Mouse (Mus musculus): Measurements from ENCODE around the gene Baiap2. TPM values are rescaled to one million over a fixed set of nuclear protein-coding genes. Genes with fewer than 3 reads are reported as not detected.

The Baiap2 gene
- total and polyA plus RNA-seq, 2 experiments = 11.6 to 45.6 TPM

GRCm38 (mm10) chr11:120048252-120048556, 105.6 kb downstream of the Baiap2 start:
- TF ChIP-seq CTCF (IDR thresholded peaks at IDR 0.05; ENCODE audit: low read depth, low read length) = no peak
- no peak for TF ChIP-seq POLR2A (IDR thresholded peaks at IDR 0.05; ENCODE audit: extremely low read depth, insufficient read depth, low read length)
- Histone ChIP-seq H3K4me1 (ENCODE audit: control insufficient read depth, insufficient read depth, low read length) (no peaks in the 10 kb centered on the region), H3K4me3 (ENCODE audit: insufficient read depth, low read depth, low read length) (no peak overlapping the region), H3K36me3 (ENCODE audit: control insufficient read depth, insufficient read depth, low read length) (no peaks in the 10 kb centered on the region), H3K9ac (ENCODE audit: low read depth, low read length) (no peak overlapping the region), H3K79me2 (ENCODE audit: control insufficient read depth, insufficient read depth, low read length) (no peaks in the 10 kb centered on the region), H3K27ac (replicated peaks; ENCODE audit: insufficient read depth, low read depth, low read length) (no peak overlapping the region), H3K27me3 (ENCODE audit: control insufficient read depth, insufficient read depth, low read length) (peaks cover 5% of the 10 kb centered on the region; the same call in 1 of the 2 replicates)
- no peak for DNase-seq (ENCODE audit: extremely low read depth, low read depth, low spot score)
- 29% methylated on average over 23 of the region's 23 CpGs for WGBS

- no peaks in the 10 kb centered on the region for H3K4me1 ChIP-seq (ENCODE audit: control insufficient read depth, insufficient read depth, low read length)
- no peak overlapping the region for H3K27ac ChIP-seq (replicated peaks; ENCODE audit: insufficient read depth, low read depth, low read length)
- no peak overlapping the region for H3K4me3 ChIP-seq (ENCODE audit: insufficient read depth, low read depth, low read length)
- H3K79me2 ChIP-seq (ENCODE audit: control insufficient read depth, insufficient read depth, low read length) = no peaks in the 10 kb centered on the region
- DNase-seq (ENCODE audit: extremely low read depth, low read depth, low spot score) = no peak
- no peak overlapping the region for H3K9ac ChIP-seq (ENCODE audit: low read depth, low read length)
- 93% methylated on average over 8 of the region's 8 CpGs for WGBS
- peaks cover 5% of the 10 kb centered on the region; the same call in 1 of the 2 replicates for H3K27me3 ChIP-seq (ENCODE audit: control insufficient read depth, insufficient read depth, low read length)
- TF ChIP-seq CTCF (IDR thresholded peaks at IDR 0.05; ENCODE audit: low read depth, low read length) = no peak
- no peak for TF ChIP-seq POLR2A (IDR thresholded peaks at IDR 0.05; ENCODE audit: extremely low read depth, insufficient read depth, low read length)
- no peaks in the 10 kb centered on the region for H3K36me3 ChIP-seq (ENCODE audit: control insufficient read depth, insufficient read depth, low read length)
Observed at GRCm38 (mm10) chr11:120049067-120049466, 106.5 kb downstream of the Baiap2 start.

- Histone ChIP-seq H3K27me3 (ENCODE audit: control insufficient read depth, insufficient read depth, low read length) (peaks cover 5% of the 10 kb centered on the region; the same call in 1 of the 2 replicates), H3K36me3 (ENCODE audit: control insufficient read depth, insufficient read depth, low read length) (no peaks in the 10 kb centered on the region), H3K4me1 (ENCODE audit: control insufficient read depth, insufficient read depth, low read length) (no peaks in the 10 kb centered on the region), H3K27ac (replicated peaks; ENCODE audit: insufficient read depth, low read depth, low read length) (no peak overlapping the region), H3K4me3 (ENCODE audit: insufficient read depth, low read depth, low read length) (no peak overlapping the region), H3K79me2 (ENCODE audit: control insufficient read depth, insufficient read depth, low read length) (no peaks in the 10 kb centered on the region), H3K9ac (ENCODE audit: low read depth, low read length) (no peak overlapping the region)
- TF ChIP-seq CTCF (IDR thresholded peaks at IDR 0.05; ENCODE audit: low read depth, low read length) = no peak
- no peak for TF ChIP-seq POLR2A (IDR thresholded peaks at IDR 0.05; ENCODE audit: extremely low read depth, insufficient read depth, low read length)
- 75% methylated on average over 14 of the region's 14 CpGs for WGBS
- DNase-seq (ENCODE audit: extremely low read depth, low read depth, low spot score) = no peak
Observed at GRCm38 (mm10) chr11:120051124-120051811, 108.7 kb downstream of the Baiap2 start.

- no peak overlapping the region for H3K9ac ChIP-seq (ENCODE audit: low read depth, low read length)
- H3K27ac ChIP-seq (replicated peaks; ENCODE audit: insufficient read depth, low read depth, low read length) = no peak overlapping the region
- no peaks in the 10 kb centered on the region for H3K36me3 ChIP-seq (ENCODE audit: control insufficient read depth, insufficient read depth, low read length)
- H3K4me1 ChIP-seq (ENCODE audit: control insufficient read depth, insufficient read depth, low read length) = no peaks in the 10 kb centered on the region
- TF ChIP-seq CTCF (IDR thresholded peaks at IDR 0.05; ENCODE audit: low read depth, low read length) = no peak
- TF ChIP-seq POLR2A (IDR thresholded peaks at IDR 0.05; ENCODE audit: extremely low read depth, insufficient read depth, low read length) = no peak
- H3K27me3 ChIP-seq (ENCODE audit: control insufficient read depth, insufficient read depth, low read length) = no peaks in the 10 kb centered on the region
- no peak overlapping the region for H3K4me3 ChIP-seq (ENCODE audit: insufficient read depth, low read depth, low read length)
- DNase-seq (ENCODE audit: extremely low read depth, low read depth, low spot score) = no peak
- H3K79me2 ChIP-seq (ENCODE audit: control insufficient read depth, insufficient read depth, low read length) = no peaks in the 10 kb centered on the region
- 83% methylated on average over 9 of the region's 9 CpGs for WGBS
Observed at GRCm38 (mm10) chr11:120052274-120052673, 109.7 kb downstream of the Baiap2 start.

GRCm38 (mm10) chr11:120053846-120054245, 111.3 kb downstream of the Baiap2 start:
- H3K36me3 ChIP-seq (ENCODE audit: control insufficient read depth, insufficient read depth, low read length) = no peaks in the 10 kb centered on the region
- no peak overlapping the region for H3K4me3 ChIP-seq (ENCODE audit: insufficient read depth, low read depth, low read length)
- no peak for DNase-seq (ENCODE audit: extremely low read depth, low read depth, low spot score)
- H3K27me3 ChIP-seq (ENCODE audit: control insufficient read depth, insufficient read depth, low read length) = no peaks in the 10 kb centered on the region
- TF ChIP-seq CTCF (IDR thresholded peaks at IDR 0.05; ENCODE audit: low read depth, low read length) (no peak), POLR2A (IDR thresholded peaks at IDR 0.05; ENCODE audit: extremely low read depth, insufficient read depth, low read length) (no peak)
- no peak overlapping the region for H3K9ac ChIP-seq (ENCODE audit: low read depth, low read length)
- no peak overlapping the region for H3K27ac ChIP-seq (replicated peaks; ENCODE audit: insufficient read depth, low read depth, low read length)
- H3K4me1 ChIP-seq (ENCODE audit: control insufficient read depth, insufficient read depth, low read length) = no peaks in the 10 kb centered on the region
- H3K79me2 ChIP-seq (ENCODE audit: control insufficient read depth, insufficient read depth, low read length) = no peaks in the 10 kb centered on the region
- 79% methylated on average over 4 of the region's 4 CpGs for WGBS

GRCm38 (mm10) chr11:120055953-120056732, 113.6 kb downstream of the Baiap2 start:
- no peaks in the 10 kb centered on the region for H3K79me2 ChIP-seq (ENCODE audit: control insufficient read depth, insufficient read depth, low read length)
- H3K27me3 ChIP-seq (ENCODE audit: control insufficient read depth, insufficient read depth, low read length) = no peaks in the 10 kb centered on the region
- no peak overlapping the region for H3K27ac ChIP-seq (replicated peaks; ENCODE audit: insufficient read depth, low read depth, low read length)
- 85% methylated on average over 12 of the region's 12 CpGs for whole genome bisulfite sequencing
- no peak for DNase-seq (ENCODE audit: extremely low read depth, low read depth, low spot score)
- H3K9ac ChIP-seq (ENCODE audit: low read depth, low read length) = no peak overlapping the region
- no peaks in the 10 kb centered on the region for H3K36me3 ChIP-seq (ENCODE audit: control insufficient read depth, insufficient read depth, low read length)
- H3K4me3 ChIP-seq (ENCODE audit: insufficient read depth, low read depth, low read length) = no peak overlapping the region
- TF ChIP-seq POLR2A (IDR thresholded peaks at IDR 0.05; ENCODE audit: extremely low read depth, insufficient read depth, low read length) (no peak), CTCF (IDR thresholded peaks at IDR 0.05; ENCODE audit: low read depth, low read length) (no peak)
- H3K4me1 ChIP-seq (ENCODE audit: control insufficient read depth, insufficient read depth, low read length) = no peaks in the 10 kb centered on the region

Other genes starting within 250 kb of the Baiap2 start
- gene Chmp6, start 29.3 kb upstream of the Baiap2 start, total RNA-seq (2014; rRNA removed) = 20.6 and 21.6 TPM in 2 replicates
- gene Chmp6, start 29.3 kb upstream of the Baiap2 start, polyA plus RNA-seq (2012; rRNA removed) = 34.2 and 34.9 TPM in 2 replicates
- gene Aatk, start 104.4 kb downstream of the Baiap2 start, total RNA-seq (2014; rRNA removed) = 1.0 and 1.2 TPM in 2 replicates
- gene Aatk, start 104.4 kb downstream of the Baiap2 start, polyA plus RNA-seq (2012; rRNA removed) = 2.0 and 2.6 TPM in 2 replicates
- gene Cep131, start 144.1 kb downstream of the Baiap2 start, total RNA-seq (2014; rRNA removed) = 1.9 and 2.2 TPM in 2 replicates
- 2.3 and 2.8 TPM in 2 replicates for gene Cep131, start 144.1 kb downstream of the Baiap2 start, polyA plus RNA-seq (2012; rRNA removed)
- gene Tepsin, start 156.0 kb downstream of the Baiap2 start, total RNA-seq (2014; rRNA removed) = 4.6 and 7.4 TPM in 2 replicates
- gene Tepsin, start 156.0 kb downstream of the Baiap2 start, polyA plus RNA-seq (2012; rRNA removed) = 16.5 and 24.9 TPM in 2 replicates
- gene Ndufaf8, start 156.2 kb downstream of the Baiap2 start, total RNA-seq (2014; rRNA removed) = 13.7 and 19.9 TPM in 2 replicates
- 55.4 and 59.8 TPM in 2 replicates for gene Ndufaf8, start 156.2 kb downstream of the Baiap2 start, polyA plus RNA-seq (2012; rRNA removed)
- gene Slc38a10, start 208.6 kb downstream of the Baiap2 start, total RNA-seq (2014; rRNA removed) = 41.1 and 47.8 TPM in 2 replicates
- 75.1 and 90.2 TPM in 2 replicates for gene Slc38a10, start 208.6 kb downstream of the Baiap2 start, polyA plus RNA-seq (2012; rRNA removed)